ENCODE assay signal across 9 mouse cellular contexts in genomic region chr13:63336335-63336734, GRCm38 (mm10).
DNase-seq lines count a peak whose midpoint lies in the region; ATAC-seq and TF ChIP-seq lines count a peak whose summit lies in the region.
"Had no signal": no experiment of that assay in that cellular context is flagged by ENCODE, and none has a peak within 500 bp of the region (broad histone marks: within the 10 kb centered on the region; RNA-seq: fewer than 3 reads in every experiment).

No protein-coding gene starts in this region.

- H3K27ac ChIP-seq in hindbrain, embryonic 13.5 days, result 0 out of 2 replicates have a peak overlapping the region, but pooled peaks have one; percentile 40
- H3K27ac ChIP-seq in midbrain, embryonic 11.5 days (ENCODE audit: low read depth, low read length), result no peak overlapping the region; the same call in 1 of the 2 replicates
- no peak overlapping the region; the same call in 1 of the 2 replicates for H3K27ac ChIP-seq in cerebellum, adult 2 months (ENCODE audit: insufficient read depth, low read length)

- TF ChIP-seq POLR2A in cerebellum, adult 2 months (IDR thresholded peaks at IDR 0.05; ENCODE audit: borderline replicate concordance, insufficient read depth, low read length), result no peak

- H3K27me3 ChIP-seq in hindbrain, embryonic 13.5 days, result no peaks in the 10 kb centered on the region
- H3K27me3 ChIP-seq in midbrain, embryonic 11.5 days (ENCODE audit: control insufficient read depth, insufficient read depth, low read length), result no peaks in the 10 kb centered on the region; the same call in none of the 2 replicates
- H3K27me3 ChIP-seq in cerebellum, adult 2 months (ENCODE audit: control insufficient read depth, insufficient read depth, low read length), result no peaks in the 10 kb centered on the region

- no peaks in the 10 kb centered on the region for H3K36me3 ChIP-seq in hindbrain, embryonic 13.5 days
- H3K36me3 ChIP-seq in midbrain, embryonic 11.5 days (ENCODE audit: control insufficient read depth, insufficient read depth, low read length), result no peaks in the 10 kb centered on the region

- no peak overlapping the region for H3K4me2 ChIP-seq in hindbrain, embryonic 13.5 days
- H3K4me2 ChIP-seq in midbrain, embryonic 11.5 days, result no peak overlapping the region
- H3K4me2 ChIP-seq: lung, embryonic 14.5 days had no signal

- peak; percentile 64 for DNase-seq in MN1 (ENCODE audit: low spot score)
- DNase-seq in brain, adult 2 months (ENCODE audit: low read depth, low spot score), result peak; percentile 68
- DNase-seq in midbrain, embryonic 11.5 days (ENCODE audit: low spot score, missing footprints), result peak; percentile 85
- no peak for DNase-seq in cerebellum, adult 2 months
- DNase-seq: heart, postnatal 36 days had no signal

- WGBS in hindbrain, embryonic 13.5 days, result 23% methylated on average over 7 of the region's 7 CpGs
- WGBS in midbrain, embryonic 11.5 days, result 35% methylated on average over 7 of the region's 7 CpGs
- WGBS in cerebellum, adult 2 months, result 33% methylated on average over 7 of the region's 7 CpGs

- no peak overlapping the region for H3K4me3 ChIP-seq in hindbrain, embryonic 13.5 days
- no peak overlapping the region for H3K4me3 ChIP-seq in midbrain, embryonic 11.5 days (ENCODE audit: low read depth, low read length)
- H3K4me3 ChIP-seq in cerebellum, adult 2 months (replicated peaks; ENCODE audit: insufficient read depth, low read depth, low read length), result no peak overlapping the region

- H3K4me1 ChIP-seq in hindbrain, embryonic 13.5 days (replicated peaks), result peaks cover 19% of the 10 kb centered on the region
- peaks cover 7% of the 10 kb centered on the region for H3K4me1 ChIP-seq in midbrain, embryonic 11.5 days (ENCODE audit: control insufficient read depth, insufficient read depth, low read length)
- H3K4me1 ChIP-seq in cerebellum, adult 2 months (ENCODE audit: control insufficient read depth, insufficient read depth, low read length), result no peaks in the 10 kb centered on the region

- H3K9ac ChIP-seq in hindbrain, embryonic 13.5 days, result no peak overlapping the region
- no peak overlapping the region for H3K9ac ChIP-seq in midbrain, embryonic 11.5 days (ENCODE audit: low read length)
- H3K9ac ChIP-seq: lung, embryonic 14.5 days had no signal

- no peaks in the 10 kb centered on the region for H3K9me3 ChIP-seq in hindbrain, embryonic 13.5 days
- H3K9me3 ChIP-seq in midbrain, embryonic 11.5 days (ENCODE audit: control insufficient read depth, low read length), result no peaks in the 10 kb centered on the region

- TF ChIP-seq CTCF in cerebellum, adult 2 months (IDR thresholded peaks at IDR 0.05; ENCODE audit: borderline replicate concordance, insufficient read depth, low read depth, low read length), result no peak

- ATAC-seq in hindbrain, embryonic 13.5 days (ENCODE audit: low FRiP score), result peak; percentile 89
- ATAC-seq in midbrain, embryonic 11.5 days (ENCODE audit: low FRiP score), result peak; percentile 88
- no peak for ATAC-seq in megakaryocyte, adult 5-6 weeks (ENCODE audit: poor library complexity, severe bottlenecking)
- no peak for ATAC-seq in monocyte, adult 5-6 weeks (replicated peaks; ENCODE audit: insufficient number of reproducible peaks, low FRiP score, low TSS enrichment, poor library complexity, severe bottlenecking)

Comparison
In these comparisons a context has a peak if more than half of its experiments do, and no peak if none do; other contexts are left out.
1. DNase-seq: peak in MN1 (single experiment), brain, adult 2 months (single experiment) and midbrain, embryonic 11.5 days (single experiment); none in cerebellum, adult 2 months (0 of 2).
2. ATAC-seq: peak in hindbrain, embryonic 13.5 days (single experiment) and midbrain, embryonic 11.5 days (single experiment); none in megakaryocyte, adult 5-6 weeks (single experiment) and monocyte, adult 5-6 weeks (single experiment).